Mouse (Mus musculus) brain, adult 2 months (tissue): ENCODE data around the gene Rrm1.
"Not testable (repeated sequence)": the region's sequence is repeated elsewhere in the genome, so short reads cannot be mapped to it uniquely, and the experiment has no call there.

ENCODE experiments used
- DNase-seq: peaks from one replicate; pipeline ENCODE4 v3.0.0; 2011; ENCODE audit warnings: low read depth, low spot score

Gene Rrm1

DNA sequence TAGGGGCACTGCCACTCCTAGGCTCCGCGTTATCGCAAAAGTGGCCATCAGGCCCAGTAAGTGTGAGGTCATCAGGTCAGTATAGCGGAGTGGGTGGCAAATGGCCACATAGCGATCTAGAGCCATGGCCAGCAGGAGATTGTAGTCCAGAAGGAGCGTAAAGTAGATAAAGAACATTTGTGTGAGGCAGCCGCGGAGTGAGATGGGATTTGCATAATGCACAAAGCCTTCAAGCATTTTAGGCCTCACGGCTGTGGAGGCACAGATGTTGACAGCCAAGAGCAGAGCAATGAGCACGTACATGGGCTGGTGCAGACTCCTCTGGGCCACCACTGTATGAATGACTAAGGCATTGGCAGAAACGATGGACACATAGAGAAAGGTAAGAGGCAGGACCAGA, 35.9 kb downstream of the Rrm1 start:
- no peak for DNase-seq

DNA sequence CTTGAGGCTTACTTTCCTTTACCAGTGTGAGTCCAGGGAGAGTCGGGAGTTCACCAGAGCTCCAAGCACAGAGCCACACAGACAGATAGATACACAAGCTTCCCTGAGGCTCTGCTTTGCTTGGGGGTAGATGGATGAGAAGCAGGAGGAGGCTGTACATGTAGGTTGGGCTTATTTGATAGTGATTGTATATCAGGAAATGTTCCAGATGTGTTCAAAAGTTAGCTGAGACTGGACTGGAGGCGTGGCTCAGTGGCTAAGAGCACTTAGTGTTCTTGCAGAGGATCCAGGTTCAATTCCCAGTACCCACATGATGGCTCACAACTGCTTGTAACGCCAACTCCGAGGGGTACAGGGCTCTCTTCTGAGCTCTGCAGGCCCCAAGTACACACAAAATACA, 36.9 kb downstream of the Rrm1 start:
- no peak for DNase-seq

- no peak for DNase-seq
These were observed 37.4 kb downstream of the Rrm1 start for GRCm38 (mm10) chr7:102478926-102479325.

DNA sequence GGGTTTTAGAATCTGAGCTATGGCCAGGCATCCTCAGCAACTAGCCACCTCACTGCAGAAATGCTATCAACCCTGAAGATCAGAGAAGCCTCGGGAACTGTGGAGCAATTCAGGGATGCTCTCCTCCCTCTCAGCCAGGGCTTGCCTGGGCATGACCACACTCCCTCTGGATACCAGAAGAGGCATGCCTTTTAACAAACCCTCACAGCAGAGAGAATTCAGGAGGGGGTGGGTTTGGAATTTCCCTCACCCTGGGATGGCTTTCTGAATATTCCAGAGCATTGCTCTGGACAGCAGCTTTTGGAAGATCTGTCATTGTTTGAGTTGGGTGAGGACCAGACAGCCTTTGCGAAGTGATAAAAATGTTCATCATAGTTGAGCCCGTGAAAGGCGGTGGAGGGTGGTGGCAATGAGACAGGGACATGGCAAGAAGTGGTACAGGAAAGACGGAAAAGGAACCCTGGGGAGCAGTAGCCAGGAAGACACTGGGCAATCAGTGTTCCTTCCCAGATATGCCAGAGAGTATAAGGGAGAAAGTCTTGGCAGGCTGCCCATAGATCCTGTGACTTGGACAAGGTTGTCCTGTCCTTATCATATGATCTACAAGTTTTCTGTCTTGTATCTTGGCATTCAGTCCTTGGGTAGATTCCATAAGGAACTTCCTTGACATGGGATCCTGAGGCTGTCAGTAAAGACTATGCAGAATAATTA, 38.0 kb downstream of the Rrm1 start:
- DNase-seq = peak; percentile 3

- no peak for DNase-seq
These were observed 39.3 kb downstream of the Rrm1 start for GRCm38 (mm10) chr7:102480821-102481220.

DNA sequence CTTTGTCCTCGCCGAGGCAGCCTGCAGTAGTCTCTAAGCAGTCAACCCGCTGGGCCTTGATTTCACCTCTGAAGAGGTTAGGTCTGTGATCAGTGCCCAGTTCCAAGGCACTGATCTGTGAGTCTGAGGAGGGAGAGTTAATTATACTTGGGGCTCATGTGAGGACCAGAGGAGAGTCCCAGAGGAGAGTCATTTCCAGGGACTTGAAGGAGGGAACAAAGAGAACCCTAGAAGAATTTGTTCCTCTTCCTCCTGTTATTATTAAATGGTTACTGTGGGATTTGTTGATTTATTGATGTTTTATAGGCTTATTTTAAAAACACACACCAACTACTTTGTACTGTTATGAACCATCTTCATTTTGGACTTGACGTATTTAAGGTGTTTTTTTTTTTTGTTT, 40.1 kb downstream of the Rrm1 start, which contains the start of gene Olfr543:
Gene Olfr543, minus strand, starts transcription at position 101 of the 400 bp plus-strand sequence.
- DNase-seq = no peak

DNA sequence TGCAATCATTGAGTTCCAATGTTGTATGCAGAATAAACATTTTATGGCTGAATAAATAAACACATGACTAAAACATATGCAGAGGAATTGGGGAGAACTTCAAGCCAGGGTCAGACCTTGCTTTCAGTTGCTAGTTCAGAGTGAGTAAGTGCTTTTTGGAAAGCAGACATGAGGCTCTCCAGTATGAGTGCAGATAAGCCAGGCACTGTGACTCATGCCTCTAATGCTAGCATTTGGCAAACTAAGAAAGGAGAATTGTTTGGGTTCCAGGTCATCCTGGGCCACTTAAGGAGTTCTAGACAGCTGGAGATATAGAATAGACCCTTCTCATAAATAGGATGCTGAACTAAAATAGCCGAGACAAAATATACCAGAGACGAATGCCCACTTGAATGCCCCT, 42.2 kb downstream of the Rrm1 start:
- peak; percentile 3 for DNase-seq

DNA sequence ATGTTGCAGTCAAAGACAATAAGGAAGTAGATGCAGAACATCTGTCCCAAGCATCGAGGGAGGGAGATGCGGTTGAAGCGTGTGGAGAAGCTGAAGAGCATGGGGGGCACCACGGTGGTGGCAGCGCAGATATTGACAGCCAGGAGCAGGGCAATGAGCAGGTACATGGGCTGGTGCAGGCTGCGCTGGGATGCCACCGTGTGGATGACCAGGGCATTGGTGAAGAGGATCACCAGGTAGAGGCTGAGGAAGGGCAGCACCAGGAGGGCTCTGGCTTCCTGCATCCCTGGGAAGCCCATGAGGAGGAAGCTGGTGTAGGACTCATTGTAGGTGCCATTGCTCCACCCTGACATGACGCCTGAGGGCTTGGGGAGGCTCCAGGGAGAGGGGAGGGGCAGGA, 43.3 kb downstream of the Rrm1 start:
- DNase-seq = not testable (repeated sequence)

DNA sequence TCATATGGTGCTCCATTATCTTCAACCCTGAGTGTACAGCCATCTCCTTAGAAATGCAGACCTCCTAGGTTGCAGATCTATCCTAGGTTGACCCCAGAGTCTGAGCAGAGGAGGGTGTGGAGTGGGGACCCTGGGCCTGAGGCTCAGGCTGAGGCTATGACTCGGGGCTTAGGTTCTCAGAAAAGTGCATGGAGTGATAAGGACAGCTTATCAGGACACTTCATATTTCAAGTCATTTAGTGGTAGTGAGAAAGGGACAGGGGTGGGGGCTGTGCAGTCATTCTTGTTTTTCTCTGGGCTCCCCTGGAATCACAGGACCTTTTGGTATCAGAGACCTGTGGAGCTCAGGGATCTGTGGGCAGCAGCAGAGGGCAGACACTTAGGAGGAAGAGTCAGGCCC, 44.6 kb downstream of the Rrm1 start:
- DNase-seq = no peak

- no peak for DNase-seq
These were observed 46.7 kb downstream of the Rrm1 start, which contains the start of gene Olfr544 for GRCm38 (mm10) chr7:102488161-102488560. Gene Olfr544 (minus strand): TSS chr7:102488313.

GRCm38 (mm10) chr7:102494416-102494815, 52.9 kb downstream of the Rrm1 start:
- DNase-seq = not testable (repeated sequence)

DNA sequence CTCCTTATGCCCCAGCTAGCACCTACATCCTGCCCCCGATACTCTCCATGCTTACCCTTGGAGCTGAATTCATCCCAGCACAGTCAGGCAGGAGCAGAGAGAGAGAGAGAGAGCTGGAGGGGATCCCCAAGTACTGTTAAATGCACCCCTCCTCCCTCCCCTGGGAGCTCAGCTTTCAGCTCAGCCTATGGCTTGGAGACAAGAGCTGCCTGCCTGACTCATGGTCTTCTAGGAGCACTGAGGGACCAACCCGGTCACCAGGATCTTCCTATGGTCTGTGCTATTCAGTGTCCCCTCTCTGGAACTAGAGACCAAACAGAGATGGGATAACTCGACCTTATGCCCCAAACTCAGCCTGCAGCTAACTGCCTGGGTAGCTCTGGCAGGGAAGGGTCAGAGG, 58.0 kb downstream of the Rrm1 start, which contains the start of gene Olfr545:
Gene Olfr545, minus strand, starts transcription at position 101 of the 400 bp plus-strand sequence.
- DNase-seq = no peak

DNA sequence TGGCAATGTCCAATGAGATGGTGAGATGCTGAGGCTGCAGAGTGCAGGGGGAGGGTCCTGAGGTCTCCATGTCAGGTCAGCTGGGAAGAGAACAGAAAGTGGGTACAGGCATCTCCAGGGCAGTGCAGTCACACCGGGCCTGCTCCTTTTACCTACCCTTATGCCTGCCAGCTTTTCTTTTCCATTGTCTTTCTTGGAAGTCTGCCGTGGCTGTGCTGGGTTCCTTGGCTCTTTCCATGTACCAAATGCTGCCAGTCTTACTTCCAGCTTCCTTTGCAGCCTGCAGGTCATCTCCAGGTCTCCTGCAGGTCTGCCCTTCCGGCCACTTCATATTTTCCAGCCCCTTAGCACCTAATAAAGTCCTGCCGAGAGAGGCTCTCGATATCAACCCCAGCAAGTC, 60.5 kb downstream of the Rrm1 start:
- DNase-seq = peak; percentile 75

DNA sequence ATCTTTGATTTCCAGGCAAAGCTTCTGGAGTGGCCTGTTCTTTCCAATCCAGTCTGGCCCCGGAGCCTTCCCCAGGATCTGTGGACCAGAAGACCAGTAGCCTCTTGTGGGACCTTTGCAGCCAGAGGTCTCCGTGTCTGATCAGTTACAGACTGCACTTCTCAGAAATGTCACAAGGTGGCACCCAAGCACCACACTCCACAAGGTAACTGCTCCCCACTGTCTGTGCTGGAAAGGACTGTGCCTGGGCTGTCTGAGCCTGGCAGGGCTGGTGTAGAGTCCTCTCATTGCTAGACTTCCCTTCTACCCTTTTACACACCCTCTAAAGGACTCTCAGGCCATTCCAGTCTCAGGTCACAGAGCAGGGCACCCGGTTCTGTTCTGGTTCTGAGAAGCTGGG, 65.4 kb downstream of the Rrm1 start:
- peak; percentile 79 for DNase-seq

DNA sequence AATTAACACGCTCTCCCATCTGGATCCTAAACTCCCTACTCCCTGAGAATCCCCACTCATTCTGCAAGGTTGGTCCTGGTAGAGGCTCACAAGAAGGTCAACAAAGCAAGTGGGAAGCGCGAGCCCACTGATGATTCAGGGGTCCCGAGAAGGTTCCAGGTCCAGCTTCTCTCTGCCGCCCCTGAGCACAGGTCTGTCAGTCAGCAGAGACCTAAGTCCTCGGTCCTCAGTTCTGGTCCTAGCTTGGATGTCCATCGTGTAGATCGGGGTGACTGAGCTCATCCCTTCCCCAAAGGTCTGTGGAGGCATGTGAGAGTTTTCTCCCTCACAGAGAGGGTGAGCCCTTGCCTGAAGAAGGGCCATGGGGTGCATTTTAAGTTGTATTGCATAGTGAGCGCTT, 66.6 kb downstream of the Rrm1 start:
- no peak for DNase-seq

GRCm38 (mm10) chr7:102508666-102509065, 67.2 kb downstream of the Rrm1 start:
- no peak for DNase-seq

- DNase-seq = no peak
These were observed 68.2 kb downstream of the Rrm1 start for GRCm38 (mm10) chr7:102509726-102510125.

GRCm38 (mm10) chr7:102511927-102512326, 70.4 kb downstream of the Rrm1 start:
- no peak for DNase-seq

GRCm38 (mm10) chr7:102512814-102513435, 71.4 kb downstream of the Rrm1 start:
- DNase-seq = peak; percentile 84

DNA sequence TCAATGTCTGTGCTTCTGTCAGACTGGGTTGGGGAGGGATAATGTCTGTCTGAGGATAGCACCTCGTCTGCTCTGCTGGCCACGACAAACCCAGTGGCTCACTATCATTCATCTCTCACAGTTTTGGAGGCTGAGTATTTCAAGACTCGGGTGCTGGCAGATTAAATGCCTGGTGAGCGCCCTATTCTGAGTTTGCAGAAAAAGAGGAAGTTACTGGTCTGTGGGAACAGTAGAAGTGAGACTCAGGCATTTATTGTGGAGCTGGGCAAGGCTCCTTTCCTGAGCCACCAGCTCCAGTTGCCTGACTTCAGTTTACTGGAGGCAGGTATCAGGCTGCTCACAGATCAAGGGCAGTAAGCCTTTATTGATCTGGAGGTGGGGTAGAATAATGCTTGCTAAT, 72.6 kb downstream of the Rrm1 start:
- DNase-seq = no peak

GRCm38 (mm10) chr7:102516261-102517050, 75.0 kb downstream of the Rrm1 start:
- peak; percentile 65 for DNase-seq

DNA sequence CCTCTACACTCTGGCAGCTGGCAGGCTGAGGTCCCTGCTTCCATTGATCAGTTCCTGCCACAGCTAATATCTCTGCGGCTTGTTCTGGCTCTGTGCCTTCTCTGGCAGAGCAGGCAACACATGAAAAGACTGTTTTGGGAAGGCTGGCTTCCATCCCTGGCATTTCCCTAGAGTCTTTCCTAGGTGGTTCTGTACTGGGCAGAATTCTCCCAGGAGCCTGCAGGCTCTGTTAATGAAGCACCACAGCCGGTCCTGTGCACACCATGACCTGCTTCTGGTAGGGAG, 75.5 kb downstream of the Rrm1 start:
- peak; percentile 31 for DNase-seq
